Mouse (Mus musculus) heart, embryonic 11.5 days (tissue): ENCODE results near the gene Ptrh2. TPM values are rescaled to one million over a fixed set of nuclear protein-coding genes. Genes with fewer than 3 reads are reported as not detected.
A peak's percentile ranks its signal among the peaks of the same experiment; 100 is the strongest.
"Not testable (repeated sequence)": the region's sequence is repeated elsewhere in the genome, so short reads cannot be mapped to it uniquely, and the experiment has no call there.

Source experiments
- ATAC-seq: fragments of 200-750 bp; cut with Nextera tagmentation; replicated peaks from 2 replicates; pipeline ENCODE4 v1.8.0; 2017; ENCODE audit warnings: moderate library complexity; ENCODE audit not compliant: insufficient number of reproducible peaks, low FRiP score, low TSS enrichment
- H3K27ac ChIP-seq: fragments of 300-500 bp; sonication (generic); 2 replicates; pipeline ENCODE4 v1.5.1; 2014; ENCODE audit warnings: mild to moderate bottlenecking, low read depth, low read length
- H3K27me3 ChIP-seq: fragments of 300-500 bp; sonication (generic); 2 replicates; pipeline ENCODE4 v1.6.1; 2014; ENCODE audit warnings: mild to moderate bottlenecking, low read length, mixed read lengths; ENCODE audit not compliant: control insufficient read depth, insufficient read depth
- H3K36me3 ChIP-seq: fragments of 300-500 bp; sonication (generic); 2 replicates; pipeline ENCODE4 v1.6.1; 2014; ENCODE audit warnings: mild to moderate bottlenecking, low read length, moderate library complexity, mixed read lengths; ENCODE audit not compliant: control insufficient read depth, insufficient read depth
- H3K4me1 ChIP-seq: fragments of 300-500 bp; sonication (generic); 2 replicates; pipeline ENCODE4 v1.6.1; 2014; ENCODE audit warnings: low read length; ENCODE audit not compliant: control insufficient read depth, insufficient read depth
- H3K4me2 ChIP-seq: fragments of 300-500 bp; sonication (generic); 2 replicates; pipeline ENCODE4 v1.6.1; 2014; ENCODE audit warnings: mild to moderate bottlenecking, moderate library complexity
- H3K4me3 ChIP-seq: fragments of 300-500 bp; sonication (generic); 2 replicates; pipeline ENCODE4 v1.5.1; 2014; ENCODE audit warnings: low read depth, low read length
- H3K9ac ChIP-seq: fragments of 300-500 bp; sonication (generic); 2 replicates; pipeline ENCODE4 v1.6.1; 2014; ENCODE audit warnings: mild to moderate bottlenecking, low read depth, low read length, moderate library complexity
- H3K9me3 ChIP-seq: fragments of 300-500 bp; sonication (generic); replicated peaks from 2 replicates; pipeline ENCODE4 v1.6.1; 2016; ENCODE audit warnings: low read length; ENCODE audit not compliant: control insufficient read depth
- WGBS: fragments of 180-500 bp; shearing (Covaris S2); extraction: QIAGEN DNeasy Blood & Tissue Kit; methylation state at CpG from one replicate; pipeline ENCODE4 v1.1.7; 2014; ENCODE audit not compliant: insufficient replicate concordance; 5-methylcytosine and 5-hydroxymethylcytosine counted together
- polyA plus RNA-seq: library from polyadenylated mRNA; unstranded; fragments of >200 nt; fragmentation: Nextera tagmentation; extraction: Ambion mirVana; gene quantifications from 2 replicates; pipeline ENCODE4 v1.2.1, GENCODE M21; 2014

Ptrh2 gene
- polyA plus RNA-seq, 1 experiment from 2014 or later, result 22.7 TPM

DNA sequence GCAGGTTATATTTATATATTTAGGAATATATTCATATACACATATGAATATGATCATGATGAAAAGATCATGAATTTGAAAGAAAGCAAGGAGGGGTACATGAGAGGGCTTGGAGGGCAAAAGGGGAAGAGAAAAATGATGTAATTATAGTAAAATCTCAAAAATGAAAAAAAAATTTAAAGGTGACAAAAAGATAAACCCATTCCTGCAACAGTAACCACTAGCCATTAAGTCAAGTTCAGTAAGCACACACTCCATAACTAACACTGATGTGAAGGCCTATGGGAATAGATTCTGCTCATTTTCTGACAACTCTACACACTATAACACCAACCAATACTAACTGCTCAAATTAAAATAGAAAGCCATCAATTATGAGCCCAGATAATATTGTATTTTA lies 41.8 kb downstream of the Ptrh2 start:
- H3K4me1 ChIP-seq, result no peaks in the 10 kb centered on the region
- H3K4me3 ChIP-seq, result no peak overlapping the region
- no peak for ATAC-seq
- H3K4me2 ChIP-seq, result no peak overlapping the region
- H3K9me3 ChIP-seq, result no peaks in the 10 kb centered on the region
- no peak overlapping the region for H3K27ac ChIP-seq
- H3K27me3 ChIP-seq, result no peaks in the 10 kb centered on the region
- H3K36me3 ChIP-seq, result peaks cover 18% of the 10 kb centered on the region
- no peak overlapping the region for H3K9ac ChIP-seq

DNA sequence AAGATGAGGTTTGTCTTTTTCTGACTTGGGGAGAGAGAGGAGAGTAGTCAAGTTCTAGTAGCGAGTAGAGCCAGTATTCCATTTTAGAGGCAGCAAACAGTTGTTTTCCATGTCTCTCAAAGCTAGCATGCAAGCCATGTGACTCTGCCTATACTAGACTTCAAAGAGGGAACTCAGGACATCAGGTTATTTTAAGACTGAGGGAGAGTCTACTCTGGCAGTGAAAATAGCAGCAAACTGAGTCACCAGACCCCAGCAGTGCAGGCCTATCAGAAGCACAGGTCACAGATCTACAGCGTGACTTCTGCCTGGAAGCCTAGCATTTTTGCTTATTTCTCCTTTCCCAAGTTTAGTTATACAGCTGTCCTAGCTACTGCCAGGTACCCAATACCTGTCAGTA lies 47.7 kb downstream of the Ptrh2 start:
- Histone ChIP-seq H3K4me1 (peaks cover 6% of the 10 kb centered on the region; the same call in 1 of the 2 replicates), H3K27me3 (no peaks in the 10 kb centered on the region), H3K4me2 (peak overlapping the region; percentile 41; the same call in 1 of the 2 replicates), H3K9ac (no peak overlapping the region), H3K27ac (peak overlapping the region; percentile 85), H3K9me3 (no peaks in the 10 kb centered on the region), H3K36me3 (peaks cover 2% of the 10 kb centered on the region; the same call in 1 of the 2 replicates), H3K4me3 (no peak overlapping the region)
- WGBS, result 67% methylated on average over 2 of the region's 2 CpGs
- 0 out of 2 replicates have a peak, but pooled peaks have one; percentile 22 for ATAC-seq

DNA sequence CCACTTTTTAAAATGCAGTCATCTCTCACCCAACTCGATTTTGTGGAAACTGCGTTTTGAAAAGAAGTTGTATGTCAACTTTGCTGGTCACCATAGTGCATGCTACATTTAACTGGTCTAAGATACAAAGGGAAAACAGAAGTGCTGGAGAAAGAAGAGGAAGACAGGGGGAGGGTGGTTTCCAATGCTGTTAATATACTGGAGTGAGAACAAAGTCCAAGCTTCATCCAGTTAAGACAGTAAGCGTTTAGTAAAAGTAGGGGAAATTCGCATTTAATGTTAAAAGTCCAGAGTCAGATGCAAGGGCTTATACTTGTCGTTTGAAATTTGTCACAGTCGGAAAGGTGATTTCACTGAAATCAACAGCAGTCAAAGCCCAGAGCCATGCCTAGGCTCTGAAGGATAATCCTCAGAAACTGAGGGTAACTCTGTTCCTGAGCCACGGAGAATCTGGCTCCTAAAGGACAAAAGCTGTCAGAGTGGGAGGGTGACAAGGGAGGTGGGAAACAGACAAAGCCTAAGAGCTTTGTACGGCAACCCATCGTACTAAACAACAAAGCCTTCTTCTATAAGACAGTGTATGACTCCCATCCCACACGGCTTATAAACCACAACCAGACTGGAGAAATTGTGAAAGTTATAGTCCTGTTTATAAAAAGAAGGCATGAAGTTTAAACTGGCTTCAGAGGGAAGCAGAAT lies 50.6 kb downstream of the Ptrh2 start:
- H3K4me1 ChIP-seq, result peaks cover 6% of the 10 kb centered on the region; the same call in 1 of the 2 replicates
- H3K9me3 ChIP-seq, result no peaks in the 10 kb centered on the region
- peak overlapping the region; percentile 46; the same call in 1 of the 2 replicates for H3K27ac ChIP-seq
- no peaks in the 10 kb centered on the region; the same call in 1 of the 2 replicates for H3K36me3 ChIP-seq
- H3K9ac ChIP-seq, result no peak overlapping the region
- ATAC-seq, result no peak
- H3K4me2 ChIP-seq, result no peak overlapping the region
- H3K27me3 ChIP-seq, result no peaks in the 10 kb centered on the region
- no peak overlapping the region for H3K4me3 ChIP-seq
- WGBS, result 71% methylated on average over 10 of the region's 10 CpGs

DNA sequence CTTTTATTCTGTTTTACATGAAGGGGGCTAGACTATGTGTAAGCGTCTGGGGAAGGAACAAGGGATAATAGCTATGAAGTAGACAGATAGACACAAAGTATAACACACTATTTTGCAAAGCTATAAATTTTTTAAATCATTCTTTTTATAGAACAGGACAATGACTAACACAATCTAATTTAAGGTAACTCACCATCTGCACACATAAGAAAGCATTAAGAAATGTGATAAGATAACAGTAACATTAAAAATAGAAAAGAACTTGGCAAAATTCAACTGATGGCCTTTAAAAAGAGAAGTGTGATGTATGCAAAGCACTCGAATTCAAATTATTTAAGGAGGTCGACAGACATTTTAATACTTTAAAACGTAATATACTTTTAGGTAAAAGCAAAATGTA lies 51.2 kb downstream of the Ptrh2 start:
- no peak for ATAC-seq
- Histone ChIP-seq H3K9ac (no peak overlapping the region), H3K4me1 (peaks cover 6% of the 10 kb centered on the region; the same call in 1 of the 2 replicates), H3K4me3 (no peak overlapping the region), H3K9me3 (no peaks in the 10 kb centered on the region), H3K4me2 (no peak overlapping the region), H3K27ac (0 out of 2 replicates have a peak overlapping the region, but pooled peaks have one; percentile 46), H3K27me3 (no peaks in the 10 kb centered on the region), H3K36me3 (no peaks in the 10 kb centered on the region; the same call in 1 of the 2 replicates)
- 85% methylated on average over 4 of the region's 4 CpGs for WGBS

DNA sequence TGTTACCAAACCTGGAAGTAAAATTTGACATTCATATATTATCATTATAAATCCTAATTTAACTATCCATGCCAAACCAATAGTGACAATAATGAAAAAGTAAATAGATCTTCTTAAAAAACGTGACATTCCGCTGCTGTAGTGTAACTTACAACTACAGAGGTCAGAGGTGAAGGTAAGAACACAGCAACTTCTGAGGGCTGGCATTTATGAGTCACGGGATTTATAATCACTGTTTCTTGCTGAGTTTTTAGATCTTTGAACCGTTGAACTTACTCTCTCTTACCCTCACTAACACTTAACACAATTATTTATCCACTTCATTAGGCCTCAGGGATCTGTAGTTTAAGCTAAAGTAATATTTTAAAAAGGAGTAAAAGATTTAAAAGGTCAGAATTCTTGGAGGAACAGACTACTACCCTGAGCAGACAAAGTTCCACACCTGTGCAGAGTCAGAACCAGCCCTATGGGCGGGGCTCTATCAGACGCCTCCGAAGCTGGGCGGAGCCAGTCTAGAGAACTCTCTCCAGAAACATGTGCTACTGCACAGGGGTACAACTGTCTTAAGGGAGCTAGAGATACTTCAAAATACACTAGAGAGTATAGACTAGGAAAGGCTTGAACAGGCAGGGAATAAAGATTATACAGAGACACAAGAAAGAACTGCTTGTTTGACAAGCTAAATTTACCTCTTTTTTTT lies 53.7 kb downstream of the Ptrh2 start:
- WGBS, result 72% methylated on average over 8 of the region's 8 CpGs
- peak; percentile 69 for ATAC-seq
- peaks cover 10% of the 10 kb centered on the region for H3K4me1 ChIP-seq
- no peaks in the 10 kb centered on the region for H3K27me3 ChIP-seq
- H3K9ac ChIP-seq, result no peak overlapping the region
- H3K9me3 ChIP-seq, result no peaks in the 10 kb centered on the region
- H3K36me3 ChIP-seq, result no peaks in the 10 kb centered on the region; the same call in 1 of the 2 replicates
- no peak overlapping the region for H3K4me3 ChIP-seq
- no peak overlapping the region for H3K27ac ChIP-seq
- no peak overlapping the region for H3K4me2 ChIP-seq

DNA sequence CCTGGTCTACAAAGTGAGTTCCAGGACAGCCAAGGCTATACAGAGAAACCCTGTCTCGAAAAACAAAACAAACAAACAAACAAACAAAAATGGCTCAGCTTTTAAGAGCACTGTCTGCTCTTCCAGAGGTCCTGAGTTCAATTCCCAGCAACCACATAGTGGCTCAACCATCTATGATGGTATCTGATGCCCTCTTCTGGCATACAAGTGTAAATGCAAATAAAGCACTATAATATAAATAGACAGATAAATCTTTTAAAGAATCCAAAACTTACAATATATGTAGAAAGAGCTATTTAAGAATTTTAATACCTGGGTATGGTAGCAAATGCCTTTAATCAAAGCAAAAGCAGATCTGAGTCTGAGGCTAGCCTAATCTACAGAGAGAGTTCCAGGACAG lies 54.5 kb downstream of the Ptrh2 start:
- not testable (repeated sequence) for H3K27me3 ChIP-seq, H3K9me3 ChIP-seq, H3K27ac ChIP-seq, H3K36me3 ChIP-seq, H3K4me2 ChIP-seq, H3K4me3 ChIP-seq, H3K9ac ChIP-seq, ATAC-seq
- 100% methylated on average over 1 of the region's 1 CpGs for WGBS
- peaks cover 16% of the 10 kb centered on the region for H3K4me1 ChIP-seq

DNA sequence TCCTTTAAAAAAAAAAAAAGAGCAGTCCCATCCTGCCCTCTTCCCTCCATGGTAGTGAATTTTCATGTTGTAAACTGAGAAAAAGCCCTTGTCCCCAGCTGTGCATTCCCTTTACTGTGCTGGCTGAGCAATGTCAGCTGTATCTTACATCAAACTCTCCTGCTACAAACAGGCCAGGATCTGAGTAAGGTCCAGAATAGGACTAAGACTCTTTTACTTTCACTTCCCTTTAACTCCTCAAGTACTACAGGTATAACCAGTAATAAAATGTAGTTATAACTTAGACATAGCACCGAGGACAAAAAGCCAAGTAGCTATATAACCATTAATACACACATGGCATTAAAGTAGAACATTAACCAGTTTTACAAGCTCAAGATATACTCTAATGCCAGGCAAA lies 55.2 kb downstream of the Ptrh2 start:
- Histone ChIP-seq H3K4me2 (no peak overlapping the region), H3K27me3 (no peaks in the 10 kb centered on the region), H3K9me3 (no peaks in the 10 kb centered on the region), H3K9ac (no peak overlapping the region), H3K4me1 (peaks cover 22% of the 10 kb centered on the region), H3K4me3 (no peak overlapping the region), H3K27ac (0 out of 2 replicates have a peak overlapping the region, but pooled peaks have one; percentile 31), H3K36me3 (no peaks in the 10 kb centered on the region)
- 90% methylated on average over 1 of the region's 1 CpGs for WGBS
- no peak for ATAC-seq

DNA sequence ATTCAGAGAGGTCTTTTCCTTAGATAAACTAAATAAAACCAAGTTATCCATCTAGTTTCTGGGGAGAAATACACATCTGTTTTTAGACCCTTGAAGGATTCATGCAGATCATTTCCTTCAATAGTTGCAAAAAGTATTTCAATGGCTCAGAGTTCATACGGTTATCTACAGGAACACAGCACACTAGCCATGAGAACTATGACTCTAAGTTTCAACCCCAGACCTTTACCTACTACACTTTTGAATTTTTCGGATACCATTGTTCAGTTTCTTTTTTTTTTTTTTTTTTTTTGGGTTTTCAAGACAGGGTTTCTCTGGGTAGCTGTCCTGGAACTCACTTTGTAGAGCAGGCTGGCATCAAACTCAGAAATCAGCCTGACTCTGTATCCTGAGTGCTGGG lies 55.7 kb downstream of the Ptrh2 start:
- Histone ChIP-seq H3K36me3 (no peaks in the 10 kb centered on the region), H3K27me3 (no peaks in the 10 kb centered on the region), H3K4me3 (no peak overlapping the region), H3K27ac (no peak overlapping the region), H3K4me1 (peaks cover 22% of the 10 kb centered on the region), H3K4me2 (no peak overlapping the region), H3K9ac (no peak overlapping the region), H3K9me3 (no peaks in the 10 kb centered on the region)
- 78% methylated on average over 2 of the region's 2 CpGs for WGBS
- no peak for ATAC-seq
